Mouse (Mus musculus) stomach, postnatal 0 days (tissue): ENCODE measurements around the gene Uvrag. TPM values are rescaled to one million over a fixed set of nuclear protein-coding genes. Genes with fewer than 3 reads are reported as not detected.

ENCODE experiments used
- ATAC-seq: fragments of 200-750 bp; cut with Nextera tagmentation; 2 replicates; pipeline ENCODE4 v1.8.0; 2017; ENCODE audit not compliant: low FRiP score, low TSS enrichment
- DNase-seq: peaks from one replicate; pipeline ENCODE4 v3.0.0-alpha.2; 2016; ENCODE audit warnings: low spot score
- H3K27ac ChIP-seq: fragments of 300-500 bp; sonication (generic); replicated peaks from 2 replicates; pipeline ENCODE4 v1.5.1; 2014; ENCODE audit warnings: mild to moderate bottlenecking, control low read depth
- H3K27me3 ChIP-seq: fragments of 300-500 bp; sonication (generic); 2 replicates; pipeline ENCODE4 v1.6.1; 2014; ENCODE audit warnings: low read length; ENCODE audit not compliant: control insufficient read depth, insufficient read depth
- H3K36me3 ChIP-seq: fragments of 300-500 bp; sonication (generic); 2 replicates; pipeline ENCODE4 v1.6.1; 2014; ENCODE audit warnings: low read length, mixed read lengths; ENCODE audit not compliant: control insufficient read depth, insufficient read depth
- H3K4me1 ChIP-seq: fragments of 300-500 bp; sonication (generic); replicated peaks from 2 replicates; pipeline ENCODE4 v1.6.1; 2014; ENCODE audit warnings: antibody characterized with exemption; ENCODE audit not compliant: control insufficient read depth, insufficient read depth
- H3K4me2 ChIP-seq: fragments of 300-500 bp; sonication (generic); replicated peaks from 2 replicates; pipeline ENCODE4 v1.6.1; 2014; ENCODE audit warnings: low read depth, mild to moderate bottlenecking, control low read depth, moderate library complexity
- H3K4me3 ChIP-seq: fragments of 300-500 bp; sonication (generic); 2 replicates; pipeline ENCODE4 v1.5.1; 2014; ENCODE audit warnings: low read depth, low read length, control low read depth
- H3K9ac ChIP-seq: fragments of 300-500 bp; sonication (generic); 2 replicates; pipeline ENCODE4 v1.6.1; 2014; ENCODE audit warnings: mild to moderate bottlenecking, low read length, control low read depth, mixed read lengths
- H3K9me3 ChIP-seq: fragments of 300-500 bp; sonication (generic); 2 replicates; pipeline ENCODE4 v1.6.1; 2016; ENCODE audit warnings: low read length; ENCODE audit not compliant: control insufficient read depth
- CTCF ChIP-seq: IDR thresholded peaks from 2 replicates; pipeline ENCODE4 v1.5.1; 2016; ENCODE audit warnings: antibody characterized with exemption, low read depth, mild to moderate bottlenecking, moderate library complexity
- EP300 ChIP-seq: optimal IDR thresholded peaks from 2 replicates; pipeline ENCODE3; 2016; ENCODE audit warnings: antibody characterized with exemption
- WGBS: fragments of 180-500 bp; shearing (Covaris S2); extraction: QIAGEN DNeasy Blood & Tissue Kit; methylation state at CpG from one replicate; pipeline ENCODE4 v1.1.7; 2014; 5-methylcytosine and 5-hydroxymethylcytosine counted together
- polyA plus RNA-seq: library from polyadenylated mRNA; unstranded; fragments of >200 nt; fragmentation: Nextera tagmentation; extraction: Ambion mirVana; gene quantifications from 2 replicates; pipeline ENCODE4 v1.2.1, GENCODE M21; 2015

Uvrag gene
- polyA plus RNA-seq, 1 experiment from 2014 or later: 9.8 TPM

- TF ChIP-seq EP300 (no peak), CTCF (no peak)
- Histone ChIP-seq H3K4me1 (peaks cover 8% of the 10 kb centered on the region; the same call in 1 of the 2 replicates), H3K27me3 (no peaks in the 10 kb centered on the region), H3K27ac (no peak overlapping the region), H3K4me2 (no peak overlapping the region), H3K36me3 (no peaks in the 10 kb centered on the region), H3K9ac (no peak overlapping the region), H3K9me3 (no peaks in the 10 kb centered on the region), H3K4me3 (no peak overlapping the region)
- no peak for DNase-seq
- no peak for ATAC-seq
- 73% methylated on average over 3 of the region's 3 CpGs for WGBS
Measured at GRCm38 (mm10) chr7:98840771-98841170, 300.2 kb downstream of the Uvrag start.

- ATAC-seq: no peak
- TF ChIP-seq CTCF: no peak
- TF ChIP-seq EP300: no peak
- Histone ChIP-seq H3K27me3 (no peaks in the 10 kb centered on the region), H3K36me3 (no peaks in the 10 kb centered on the region), H3K27ac (no peak overlapping the region), H3K4me3 (peak overlapping the region; percentile 47), H3K9ac (peak overlapping the region; percentile 60), H3K4me1 (peaks cover 10% of the 10 kb centered on the region; the same call in 1 of the 2 replicates), H3K9me3 (no peaks in the 10 kb centered on the region), H3K4me2 (peak overlapping the region; percentile 88)
- no peak for DNase-seq
- 20% methylated on average over 12 of the region's 12 CpGs for WGBS
Measured at GRCm38 (mm10) chr7:98839312-98839711, 301.6 kb downstream of the Uvrag start.

GRCm38 (mm10) chr7:98838729-98839141, 302.2 kb downstream of the Uvrag start:
- H3K4me2 ChIP-seq: peak overlapping the region; percentile 88
- TF ChIP-seq EP300 (no peak), CTCF (peak; percentile 70)
- peak overlapping the region; percentile 60 for H3K9ac ChIP-seq
- no peaks in the 10 kb centered on the region for H3K27me3 ChIP-seq
- peak overlapping the region; percentile 47 for H3K4me3 ChIP-seq
- no peak overlapping the region for H3K27ac ChIP-seq
- peaks cover 10% of the 10 kb centered on the region; the same call in 1 of the 2 replicates for H3K4me1 ChIP-seq
- no peaks in the 10 kb centered on the region for H3K36me3 ChIP-seq
- DNase-seq (peak; percentile 83), ATAC-seq (peak; percentile 36; the same call in 1 of the 2 replicates)
- H3K9me3 ChIP-seq: no peaks in the 10 kb centered on the region
- WGBS: under 1% methylated on average over 37 of the region's 48 CpGs

- Histone ChIP-seq H3K4me2 (peak overlapping the region; percentile 88), H3K36me3 (no peaks in the 10 kb centered on the region), H3K9ac (no peak overlapping the region), H3K4me3 (peak overlapping the region; percentile 47), H3K27me3 (no peaks in the 10 kb centered on the region), H3K9me3 (no peaks in the 10 kb centered on the region), H3K4me1 (peaks cover 10% of the 10 kb centered on the region; the same call in 1 of the 2 replicates), H3K27ac (no peak overlapping the region)
- TF ChIP-seq EP300: no peak
- peak; percentile 93 for TF ChIP-seq CTCF
- under 1% methylated on average over 17 of the region's 17 CpGs for WGBS
- ATAC-seq (peak; percentile 69), DNase-seq (peak; percentile 90)
Measured at GRCm38 (mm10) chr7:98837901-98838300, 303.0 kb downstream of the Uvrag start.

GRCm38 (mm10) chr7:98836646-98837045, 304.3 kb downstream of the Uvrag start:
- Histone ChIP-seq H3K4me2 (peak overlapping the region; percentile 99), H3K4me3 (peak overlapping the region; percentile 52), H3K27ac (no peak overlapping the region), H3K27me3 (no peaks in the 10 kb centered on the region), H3K4me1 (peaks cover 10% of the 10 kb centered on the region; the same call in 1 of the 2 replicates), H3K9ac (no peak overlapping the region; the same call in 1 of the 2 replicates), H3K9me3 (no peaks in the 10 kb centered on the region), H3K36me3 (no peaks in the 10 kb centered on the region)
- ATAC-seq (no peak), DNase-seq (peak; percentile 76)
- 7% methylated on average over 23 of the region's 23 CpGs for WGBS
- TF ChIP-seq EP300 (no peak), CTCF (peak; percentile 81)
